Mouse (Mus musculus) adrenal gland, adult 18-20 months (tissue): Measurements from ENCODE around the gene E2f3. TPM values are rescaled to one million over a fixed set of nuclear protein-coding genes. Genes with fewer than 3 reads are reported as not detected.

Experiments used
- DNase-seq, 2 experiments: peaks; one replicate each; pipeline ENCODE4 v3.0.0; 2021 to 2022; ENCODE audit warnings: low spot score in 2 of 2
- long read RNA-seq, 2 experiments: library from polyadenylated mRNA; stranded (forward); transcript quantifications; one replicate each; pipeline ENCODE4 v2.0.0; 2021
- total RNA-seq, 2 experiments: library from RNA; stranded (reverse); gene quantifications; 1 replicate in 1 of 2; 2 replicates in 1 of 2; pipeline ENCODE4 v1.2.3; 2021

The E2f3 gene
- 10 to 100 TPM in 1 of 2 experiments, 1 to 10 TPM in 1; 6.7 to 10.6 TPM for total RNA-seq
- long read RNA-seq, experiment 1, partial matches to known transcripts = 0 of 1 reads
- long read RNA-seq, experiment 1, other reads (novel, unspliced or antisense) = 1 of 1 reads
- long read RNA-seq, experiment 2, full-length matches to known transcripts = 1 of 10 reads
- long read RNA-seq, experiment 2, partial matches to known transcripts = 0 of 10 reads
- long read RNA-seq, experiment 2, other reads (novel, unspliced or antisense) = 9 of 10 reads

DNA sequence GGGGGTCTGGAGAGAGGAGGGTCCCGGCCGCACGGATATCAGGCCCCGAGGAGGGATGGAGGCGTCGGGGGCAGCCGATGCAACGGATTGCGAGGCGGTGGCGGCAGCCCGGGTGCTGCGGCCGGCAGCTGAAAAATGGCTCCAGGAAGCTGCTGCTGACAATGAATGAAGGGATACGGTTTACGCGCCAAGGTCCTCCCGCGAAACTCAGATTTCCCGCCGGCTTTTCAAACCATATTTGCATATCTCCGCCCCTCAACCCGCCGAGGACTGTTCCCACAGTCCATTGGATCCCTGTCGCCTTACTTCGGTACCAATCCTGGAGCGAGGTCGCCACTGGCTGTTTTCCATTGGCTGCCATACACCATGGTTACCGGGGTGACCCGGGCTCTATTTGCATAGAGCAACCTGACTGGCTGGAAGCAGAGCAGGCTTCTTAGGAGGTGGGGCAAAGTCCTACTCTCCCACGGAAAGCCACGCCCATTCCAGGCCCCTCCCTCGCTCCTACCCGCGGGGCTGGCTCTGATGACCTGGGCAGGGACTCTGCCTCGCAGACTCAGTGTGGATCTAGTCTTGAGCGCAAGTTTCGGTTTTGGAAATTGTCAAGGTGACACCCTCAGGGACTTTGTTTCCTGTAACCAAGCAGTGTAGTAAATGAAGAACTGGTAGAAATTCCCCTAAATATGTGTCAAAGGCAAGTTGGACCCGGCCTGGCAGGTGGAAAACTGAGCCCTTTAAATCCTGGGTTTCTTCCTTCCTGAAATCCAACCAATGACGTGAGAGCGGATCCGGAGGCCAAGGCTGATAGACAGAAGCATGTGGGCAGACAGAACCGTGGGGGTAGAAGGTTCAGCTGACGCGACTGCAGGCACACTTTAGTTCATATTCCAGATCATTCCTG, at the start of gene E2f3:
TSS of gene E2f3 (minus strand) at position 209 of the 901 bp plus-strand sequence.
- peak; percentile 92 to 93 for DNase-seq

DNA sequence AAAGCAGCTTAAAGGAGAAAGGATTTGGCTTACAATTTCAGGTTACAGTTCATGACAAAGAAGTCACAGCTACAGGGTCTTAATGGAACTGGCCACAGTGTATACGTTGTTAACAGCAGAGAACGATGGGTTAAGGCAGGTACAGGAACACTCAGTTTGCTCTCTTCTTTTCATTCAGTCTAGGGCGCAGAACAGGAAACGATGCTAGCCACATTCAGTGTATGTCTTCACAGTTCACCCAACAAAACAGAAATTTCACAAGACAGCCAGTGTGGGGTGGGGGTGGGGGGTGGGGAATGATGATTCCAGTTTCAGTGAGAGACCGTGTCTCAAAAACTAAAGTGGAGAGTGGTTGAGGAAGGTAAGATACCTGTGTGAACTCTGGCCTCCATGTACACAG, 48.7 kb upstream of the E2f3 start:
- DNase-seq = no peak

DNA sequence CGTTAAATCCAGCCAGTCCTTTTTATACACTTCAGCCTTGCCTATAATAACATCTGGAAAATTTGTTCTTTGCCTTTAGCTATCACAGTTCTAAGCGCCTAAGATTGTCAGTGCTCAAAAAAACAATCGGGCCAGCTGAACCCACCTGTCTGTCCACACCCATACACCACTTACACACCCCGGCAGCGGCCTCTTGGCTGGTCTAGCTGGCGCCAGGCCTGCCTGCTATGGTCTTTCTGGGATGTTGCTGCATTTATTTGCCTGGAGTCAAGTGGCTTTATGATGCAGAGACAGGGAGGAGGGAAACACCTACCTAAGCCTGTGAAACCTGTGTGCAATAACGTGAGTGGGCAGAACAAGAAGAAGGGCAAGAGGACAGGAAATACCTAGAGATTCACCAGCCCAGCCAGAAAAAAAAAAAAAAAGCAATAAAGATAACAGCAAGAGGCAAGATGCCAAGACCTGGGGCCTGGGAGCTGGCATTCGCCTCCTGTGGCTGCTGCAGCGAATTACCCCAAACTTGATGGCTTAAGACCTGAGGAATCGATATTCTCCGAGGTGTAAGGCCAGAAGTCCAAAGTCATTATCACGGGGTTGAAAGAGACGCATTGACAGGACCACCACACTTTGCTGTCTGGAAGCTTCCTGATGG, 45.9 kb upstream of the E2f3 start:
- peak in 1 of 2 experiments; percentile 7 for DNase-seq

DNA sequence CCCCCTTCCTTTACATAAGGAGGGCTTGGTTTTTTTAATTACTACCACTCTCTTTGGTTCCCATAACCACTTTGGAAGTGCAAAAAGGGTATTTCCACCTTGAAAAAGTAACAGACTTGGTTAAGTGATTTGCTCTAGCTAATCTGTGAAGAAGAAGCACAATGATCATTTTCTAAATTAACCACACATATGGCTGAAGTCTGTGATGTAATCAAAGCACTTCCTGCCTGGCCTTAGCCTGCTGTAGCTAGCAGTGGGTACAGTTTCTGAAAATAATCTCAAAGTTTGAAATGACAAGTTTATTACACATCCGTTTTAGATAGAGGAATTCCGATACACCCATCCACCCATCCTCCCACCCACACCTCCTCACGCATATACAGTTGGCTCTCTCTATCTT, 42.0 kb upstream of the E2f3 start:
- DNase-seq = no peak

DNA sequence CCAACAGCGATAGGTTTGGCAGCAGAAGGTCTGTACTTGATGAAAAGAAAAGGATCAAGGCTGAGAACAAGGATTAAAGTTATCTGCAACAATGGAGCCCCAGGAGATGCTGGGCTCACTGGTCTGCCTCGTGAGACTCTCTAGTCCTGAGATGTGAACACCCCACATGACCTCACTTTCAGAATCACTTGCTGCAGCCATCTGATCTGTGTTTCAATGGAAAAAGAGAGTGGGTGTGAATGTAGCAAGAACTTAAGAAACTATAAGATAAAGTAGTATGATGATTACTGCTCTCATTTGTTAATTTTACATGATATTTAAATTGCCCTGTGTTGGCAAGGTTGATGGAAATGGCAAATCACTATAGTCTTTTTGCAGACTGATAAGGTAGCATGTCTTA, 36.6 kb upstream of the E2f3 start:
- DNase-seq = no peak

DNA sequence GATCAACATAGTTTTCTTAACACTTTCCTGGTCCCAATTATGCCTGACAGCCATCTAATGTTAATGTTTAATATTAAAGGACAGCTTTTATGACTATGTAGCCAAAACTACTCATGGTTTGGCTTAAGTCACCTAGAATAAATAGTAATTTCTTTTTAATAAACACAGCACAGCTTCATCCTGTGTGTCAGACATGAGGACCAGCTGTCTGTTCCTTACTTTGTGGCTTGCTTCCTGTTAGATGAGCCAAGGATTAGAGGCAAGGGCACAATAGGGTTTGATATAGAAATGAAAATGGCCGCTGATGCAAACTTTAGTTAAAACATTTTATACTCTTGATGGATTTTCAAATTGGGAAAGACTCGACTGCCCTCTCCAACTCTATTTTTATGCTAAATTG, 32.7 kb upstream of the E2f3 start:
- DNase-seq = no peak

DNA sequence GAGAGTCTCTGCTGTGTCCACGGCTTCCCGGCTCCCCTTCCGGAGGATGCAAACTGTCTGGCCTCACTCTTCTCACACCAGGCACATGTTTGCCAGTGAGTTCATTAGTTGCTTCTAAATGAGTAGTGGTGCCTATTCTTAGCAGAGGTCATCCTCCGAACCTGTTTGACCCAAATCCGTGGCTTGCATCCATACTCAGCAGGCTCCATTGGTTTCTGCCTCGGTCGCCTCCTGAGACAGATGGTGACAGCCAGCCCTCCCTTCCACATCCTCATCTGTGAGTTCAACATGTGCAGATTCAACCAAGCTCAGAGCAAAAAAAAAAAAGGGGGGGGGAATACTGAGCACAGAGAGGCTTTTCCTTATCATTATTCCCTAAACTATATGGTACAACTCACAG, 31.7 kb upstream of the E2f3 start:
- no peak for DNase-seq

DNA sequence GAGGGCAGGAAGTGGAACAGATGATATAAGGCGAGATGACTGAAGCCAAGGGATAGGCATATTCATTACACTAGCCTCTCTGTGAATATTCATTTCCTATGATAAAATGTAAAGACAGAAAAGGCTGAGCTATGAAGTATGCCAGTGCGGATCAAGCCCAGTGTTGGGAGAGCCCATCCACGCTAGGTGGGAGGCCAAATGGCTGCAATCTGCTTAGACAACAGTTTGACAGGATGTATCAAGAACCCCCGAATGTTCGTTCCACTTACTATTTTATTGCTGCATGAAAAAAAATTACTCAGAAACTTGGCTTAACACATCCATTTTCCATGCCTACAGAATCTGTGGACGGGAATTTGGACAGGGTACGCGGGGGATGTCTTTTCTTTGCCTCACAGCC, 28.7 kb upstream of the E2f3 start:
- no peak for DNase-seq

DNA sequence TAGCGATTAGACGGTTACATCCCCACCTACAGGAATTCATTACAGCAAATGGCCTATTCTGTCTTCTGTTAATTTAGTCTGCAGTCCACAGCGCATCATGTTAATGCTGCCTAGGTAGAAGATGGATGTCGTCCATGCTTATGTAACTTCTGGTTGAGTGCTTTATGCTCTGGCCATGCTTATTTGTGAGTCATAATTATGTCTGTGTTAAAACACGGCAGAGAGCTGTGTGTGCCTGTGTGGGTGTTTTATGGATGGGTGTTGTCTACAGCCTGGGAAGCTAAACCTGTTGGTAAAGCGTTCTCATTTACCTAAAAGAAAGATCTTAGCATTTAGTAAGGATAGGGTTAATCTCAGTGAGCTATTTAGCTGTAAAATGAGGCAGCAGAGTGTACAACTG, 26.4 kb upstream of the E2f3 start:
- no peak for DNase-seq

DNA sequence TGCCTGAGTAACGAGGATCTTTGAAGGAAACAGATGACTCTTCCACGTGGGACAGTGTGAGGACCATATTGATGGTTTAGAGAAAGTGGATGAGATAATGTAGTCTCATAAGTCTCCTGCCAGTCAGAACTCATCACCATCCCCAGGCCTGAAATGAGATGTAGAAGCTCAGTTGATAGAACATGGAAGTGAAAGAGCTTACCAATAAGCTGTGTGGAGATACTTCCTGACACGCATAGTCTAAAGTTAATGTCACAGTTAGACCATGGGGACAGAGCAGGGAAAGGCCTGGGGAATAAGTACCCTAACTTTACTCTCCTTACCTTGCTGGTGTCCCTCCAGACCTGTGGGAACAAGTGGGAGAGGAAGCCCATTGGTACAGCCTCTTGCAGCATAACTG, 22.9 kb upstream of the E2f3 start:
- no peak for DNase-seq

DNA sequence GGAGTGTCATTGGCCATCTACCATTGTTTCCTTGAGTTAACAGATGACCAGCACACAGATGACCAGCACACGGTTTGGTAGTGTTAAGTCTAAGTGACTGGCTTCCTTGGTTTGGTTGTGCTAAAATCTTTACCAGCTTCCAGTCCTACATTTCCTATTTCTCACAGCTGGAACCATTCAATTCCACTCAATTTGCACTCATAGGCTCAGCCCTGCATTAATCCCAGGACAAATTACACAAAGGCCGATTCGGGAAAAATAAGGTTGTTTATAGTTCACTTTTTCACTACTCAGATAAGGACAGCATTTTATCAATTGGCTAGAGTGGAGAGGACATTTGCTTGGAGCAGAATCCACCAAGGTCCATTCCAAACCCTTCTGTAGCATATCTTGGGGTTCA, 19.6 kb upstream of the E2f3 start:
- DNase-seq = no peak

DNA sequence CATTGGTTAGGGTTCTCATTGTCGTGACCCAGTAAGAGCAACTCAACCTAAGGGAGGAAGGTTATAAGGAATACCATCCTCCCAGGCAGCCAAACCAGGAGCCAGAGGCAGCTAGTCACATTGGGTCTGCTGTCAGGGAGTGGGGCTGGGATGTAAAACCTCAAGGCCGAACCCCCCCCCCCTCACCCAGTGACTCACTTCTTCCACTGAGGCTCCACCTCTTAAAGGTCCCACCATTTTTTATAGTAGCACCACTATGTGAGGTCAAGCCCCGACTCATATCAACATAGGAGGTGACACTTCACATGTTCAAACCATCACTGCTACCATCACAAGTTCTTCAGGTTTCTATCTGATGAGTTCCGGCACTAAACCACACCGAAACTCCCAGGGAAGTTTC, 19.0 kb upstream of the E2f3 start:
- DNase-seq = no peak

DNA sequence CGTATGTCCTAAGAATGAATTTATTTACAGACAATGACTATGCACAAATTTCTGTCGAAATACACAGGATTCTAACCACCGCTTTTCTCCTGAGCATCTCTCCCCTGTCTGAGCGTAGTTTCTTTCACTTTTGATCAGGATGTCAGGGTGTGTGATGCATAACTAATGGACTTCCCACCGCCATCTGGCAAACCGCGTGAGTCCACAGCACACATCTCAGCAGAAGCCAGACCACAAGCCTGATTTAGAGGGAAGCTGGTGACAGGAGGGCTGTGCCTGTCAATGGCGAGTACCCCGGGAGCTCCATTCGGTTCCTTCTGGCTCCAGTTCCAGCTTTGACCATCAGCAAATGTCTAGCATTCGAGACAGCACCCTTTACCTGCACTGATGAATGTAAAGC, 17.3 kb upstream of the E2f3 start:
- DNase-seq = no peak

DNA sequence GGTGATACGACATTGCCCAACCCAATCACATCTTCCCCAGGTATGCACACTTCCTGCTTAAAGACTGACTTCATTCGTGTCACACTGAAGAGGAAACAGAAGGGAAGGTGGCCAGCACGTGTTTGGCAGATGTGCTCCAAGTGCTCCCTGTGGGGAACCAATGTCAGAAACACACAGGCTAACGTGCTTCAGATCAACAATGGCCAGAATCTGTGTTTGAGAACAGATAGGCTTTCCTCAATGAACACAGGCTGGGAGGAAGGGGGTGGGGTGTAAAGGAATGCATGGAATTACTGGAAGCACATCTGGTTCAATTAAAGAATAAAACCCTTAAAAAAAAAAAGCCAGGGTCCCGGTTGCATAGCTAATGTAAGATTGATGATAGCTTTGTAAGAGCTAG, 15.2 kb upstream of the E2f3 start:
- no peak for DNase-seq

DNA sequence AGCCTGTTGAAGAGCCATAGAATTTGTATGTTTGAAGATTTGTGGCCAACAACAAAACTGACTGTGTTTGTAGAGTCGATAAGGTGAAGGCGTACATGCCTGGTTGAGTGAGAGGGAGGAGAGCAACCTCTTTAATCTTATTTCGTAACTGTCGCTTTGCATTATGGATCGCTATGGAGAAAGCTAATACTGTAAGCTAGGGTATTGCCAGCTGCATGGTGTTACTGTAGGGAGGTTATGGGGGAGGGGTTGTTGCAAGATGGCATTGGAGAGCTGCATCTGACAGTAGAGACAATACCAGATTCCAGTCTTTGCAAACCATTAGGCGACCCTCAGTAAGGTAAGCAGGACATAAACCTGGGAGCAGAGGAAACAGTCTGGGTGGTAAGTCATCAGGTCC, 2.1 kb upstream of the E2f3 start:
- DNase-seq = no peak

DNA sequence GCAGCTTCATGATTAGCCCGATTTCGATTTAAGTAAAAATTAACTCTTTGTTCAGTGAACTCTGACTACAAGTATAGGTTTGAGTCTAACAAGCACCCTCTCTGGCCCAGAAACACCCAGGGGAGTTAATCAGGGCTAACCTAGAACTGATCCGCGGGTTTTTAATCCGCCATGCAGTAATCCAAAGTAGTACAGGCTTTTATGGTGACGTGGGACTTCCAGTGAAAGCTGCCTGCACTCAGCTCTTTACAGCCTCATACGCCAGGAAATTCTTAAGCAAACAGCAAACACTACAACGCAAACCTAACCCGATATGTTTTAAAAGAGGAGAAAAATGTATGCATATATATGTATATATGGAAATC, 875 bp upstream of the E2f3 start:
- peak in 1 of 2 experiments; percentile 23 for DNase-seq

DNA sequence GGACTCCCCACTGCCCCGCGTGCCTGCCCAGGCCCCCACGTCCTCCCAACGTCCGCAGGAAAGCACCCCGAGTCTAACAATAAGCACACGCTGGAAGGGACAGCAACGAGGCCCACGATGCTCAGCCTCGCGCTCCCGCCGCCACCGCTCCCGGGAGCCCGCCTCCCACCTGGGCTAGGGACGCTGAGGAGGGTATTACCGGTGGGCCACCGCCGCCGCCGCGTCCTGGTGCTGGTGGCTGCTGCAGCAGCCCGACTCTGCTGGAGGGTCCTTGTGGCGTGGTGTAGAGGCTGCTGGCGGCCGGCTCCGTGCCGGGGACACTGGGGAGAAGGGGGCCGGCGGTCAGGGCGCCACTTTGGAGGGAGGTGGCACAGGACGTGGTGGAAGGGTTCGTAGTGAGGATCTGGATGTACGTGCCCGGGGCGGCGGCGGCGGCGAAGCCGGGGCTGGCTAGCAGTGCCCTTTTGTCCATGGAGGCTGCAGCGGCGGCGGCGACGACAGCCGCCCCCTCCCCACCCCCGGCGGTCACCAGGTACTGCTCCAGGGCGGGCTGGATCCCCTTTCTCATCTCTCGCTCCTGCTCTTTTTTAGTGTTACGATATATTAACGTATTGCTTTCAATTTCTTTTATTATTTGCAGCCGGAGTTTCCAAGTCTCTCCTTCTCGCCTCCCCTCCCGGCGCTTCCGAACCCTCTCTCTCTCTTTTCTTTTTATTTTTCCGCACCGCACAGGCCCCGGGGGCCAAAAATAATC, 585 bp downstream of the E2f3 start:
- peak; percentile 46 to 47 for DNase-seq

DNA sequence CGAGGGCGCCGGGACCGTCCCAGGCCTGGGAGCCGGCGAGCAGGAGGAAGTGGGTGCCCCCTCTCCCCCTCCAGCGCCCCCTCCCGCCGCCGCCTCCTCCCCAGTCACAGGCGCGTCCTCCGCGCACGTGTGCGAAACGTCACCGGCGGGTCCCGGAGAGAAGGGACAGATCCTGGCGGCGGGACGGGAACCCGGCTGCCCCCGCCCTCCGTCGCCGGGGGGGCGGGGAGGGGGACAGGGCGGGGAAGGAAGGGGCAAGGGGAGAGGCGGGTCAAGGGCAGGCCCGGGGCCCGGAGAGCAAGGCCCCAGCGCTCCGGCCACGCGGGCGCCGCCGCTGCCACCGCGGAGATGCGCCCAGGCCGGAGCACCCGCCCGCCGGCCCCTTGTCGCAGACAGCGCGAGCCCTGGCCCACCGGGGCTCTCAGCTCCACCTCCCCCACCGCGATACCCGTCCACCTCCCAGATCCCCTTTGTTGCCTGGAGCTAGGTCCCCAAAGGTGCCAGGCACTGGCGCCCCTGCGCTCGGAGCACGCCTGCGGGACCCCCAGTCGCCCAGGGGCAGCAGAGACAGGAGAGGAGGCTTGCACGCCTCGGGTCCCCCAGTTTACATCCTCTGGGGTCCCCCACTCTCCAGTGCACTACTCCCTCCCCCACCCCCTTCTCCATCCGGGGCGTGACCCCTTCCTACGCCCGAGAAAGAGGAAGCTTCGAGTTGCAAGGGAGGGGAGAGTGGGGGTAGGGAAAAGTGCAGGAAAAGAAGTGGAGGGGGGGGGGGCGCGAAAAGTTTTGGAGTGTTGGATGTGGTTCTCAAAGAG, 1.4 kb downstream of the E2f3 start:
- DNase-seq = peak; percentile 78 to 80

DNA sequence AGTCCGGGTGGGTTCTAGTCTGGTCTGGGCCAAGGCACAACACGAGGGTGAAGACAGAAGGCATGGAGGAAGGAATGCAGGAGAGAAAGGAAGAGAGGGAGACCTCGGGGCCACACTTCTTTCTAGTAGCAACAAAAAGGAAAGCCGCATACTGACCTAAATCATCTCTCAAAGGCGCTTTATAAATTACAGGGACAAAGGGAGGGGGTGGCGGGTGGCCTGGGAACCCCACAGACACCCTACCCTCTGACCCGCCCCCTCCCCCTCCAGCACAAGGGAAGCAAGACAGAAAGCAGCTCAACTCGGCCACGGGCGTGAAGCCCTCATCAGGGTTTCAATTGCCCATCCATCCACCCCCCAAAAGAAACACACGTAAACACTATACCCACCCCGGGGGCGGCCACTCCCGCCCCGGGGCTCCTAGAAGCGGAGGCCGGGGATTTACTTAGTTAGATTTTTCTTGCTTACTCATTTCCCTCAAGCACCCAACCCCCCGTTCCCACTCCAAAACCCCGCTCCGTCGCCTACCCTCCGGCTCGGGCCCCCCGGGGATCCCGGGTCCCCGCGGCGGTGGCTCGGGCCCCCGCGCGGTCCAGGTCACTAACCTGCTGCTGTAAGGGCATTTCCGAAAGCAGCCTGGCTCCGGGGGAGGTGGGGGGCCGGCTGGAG, 2.2 kb downstream of the E2f3 start:
- DNase-seq = peak; percentile 39 to 41

DNA sequence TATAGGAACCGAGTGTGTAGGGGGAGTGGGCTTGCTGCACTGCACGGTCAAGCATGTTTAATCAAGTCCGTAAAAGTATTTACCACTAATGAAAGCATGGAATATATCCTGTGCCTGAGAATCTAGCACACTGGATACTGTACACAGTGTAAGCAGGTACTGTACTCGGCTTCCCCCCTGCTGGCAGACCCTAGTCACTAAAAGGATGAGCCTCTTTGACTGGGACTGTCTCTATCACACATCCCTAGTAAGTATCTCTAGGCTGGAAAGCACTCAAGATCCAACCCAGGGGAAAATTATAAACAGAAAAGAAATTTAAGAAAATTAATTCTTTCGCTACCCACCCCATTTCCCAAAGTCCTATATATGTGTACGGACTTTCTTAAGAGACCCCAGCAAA, 2.8 kb downstream of the E2f3 start:
- no peak for DNase-seq
